Mouse (Mus musculus): ENCODE results near the gene Fam84a. TPM values are rescaled to one million over a fixed set of nuclear protein-coding genes. Genes with fewer than 3 reads are reported as not detected.

Gene Fam84a
- polyA plus RNA-seq (2012; rRNA removed; ENCODE audit: low replicate concordance) = 11.1 and 19.4 TPM in 2 replicates

DNA sequence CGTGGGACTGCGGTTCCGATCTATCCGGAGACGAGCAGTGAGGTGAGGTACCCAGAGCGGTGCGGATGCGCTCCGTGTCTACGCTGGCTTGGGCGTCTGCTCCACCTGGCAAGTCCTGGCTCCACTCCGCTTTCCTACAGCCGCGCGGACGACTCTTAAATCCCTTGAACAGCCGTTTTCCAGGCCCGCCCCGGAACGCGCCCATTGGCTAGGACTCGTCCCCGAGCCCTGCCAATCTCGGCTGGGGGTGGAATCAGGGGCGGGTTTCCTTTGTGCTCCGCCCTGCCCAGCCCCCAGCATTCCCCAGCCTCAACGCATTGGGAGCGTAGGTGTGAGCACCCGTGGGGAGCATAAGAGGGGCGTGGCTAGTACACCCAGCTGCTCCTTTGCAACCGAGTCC lies at the start of gene Fam84a:
Gene Fam84a, minus strand, starts transcription at position 134 of the 400 bp plus-strand sequence.

